Mouse (Mus musculus): ENCODE results near the gene Gm20388. TPM values are rescaled to one million over a fixed set of nuclear protein-coding genes. Genes with fewer than 3 reads are reported as not detected.
A peak's percentile ranks its signal among the peaks of the same experiment; 100 is the strongest.
"Not testable (repeated sequence)": the region's sequence is repeated elsewhere in the genome, so short reads cannot be mapped to it uniquely, and the experiment has no call there.

Gm20388 gene
- polyA plus RNA-seq, 1 experiment from 2014 or later, result not detected

DNA sequence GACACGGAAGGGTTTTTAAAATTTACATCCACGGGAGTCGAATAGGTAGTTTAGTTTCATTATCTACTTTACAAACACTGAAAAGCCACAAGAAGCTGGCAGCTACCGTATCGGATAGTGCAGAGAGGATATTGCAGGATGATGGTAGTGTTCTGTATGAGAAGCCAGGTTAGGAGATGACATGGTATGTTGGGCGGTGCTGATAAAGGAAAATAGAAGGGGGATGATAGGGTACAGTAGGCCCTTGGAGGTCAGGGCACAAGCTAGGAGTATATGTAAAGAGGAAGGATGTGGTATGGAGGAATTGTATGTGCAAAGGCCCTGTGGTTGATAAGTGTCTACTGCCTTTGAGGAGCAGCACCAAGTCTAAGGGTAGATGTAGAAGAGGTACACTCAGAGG is 3543.9 kb downstream of the Gm20388 start:
- Histone ChIP-seq H3K4me2 (replicated peaks; ENCODE audit: low read depth) (no peak overlapping the region), H3K27me3 (ENCODE audit: control insufficient read depth, insufficient read depth, low read length) (no peaks in the 10 kb centered on the region), H3K4me1 (replicated peaks; ENCODE audit: control insufficient read depth, insufficient read depth) (no peaks in the 10 kb centered on the region), H3K4me3 (ENCODE audit: low read depth, low read length) (no peak overlapping the region), H3K9ac (ENCODE audit: low read length) (no peak overlapping the region), H3K9me3 (ENCODE audit: control insufficient read depth, low read length) (no peaks in the 10 kb centered on the region), H3K36me3 (ENCODE audit: control insufficient read depth, insufficient read depth, low read length) (peaks cover 23% of the 10 kb centered on the region), H3K27ac (replicated peaks) (no peak overlapping the region)
- no peak for ATAC-seq (ENCODE audit: low FRiP score, low TSS enrichment)
- no peak for TF ChIP-seq EP300 (optimal IDR thresholded peaks at IDR 0.05)
- no peak for TF ChIP-seq CTCF (IDR thresholded peaks at IDR 0.05; ENCODE audit: low read depth)
- WGBS, result 89% methylated on average over 6 of the region's 6 CpGs
- DNase-seq (ENCODE audit: low spot score), result no peak

DNA sequence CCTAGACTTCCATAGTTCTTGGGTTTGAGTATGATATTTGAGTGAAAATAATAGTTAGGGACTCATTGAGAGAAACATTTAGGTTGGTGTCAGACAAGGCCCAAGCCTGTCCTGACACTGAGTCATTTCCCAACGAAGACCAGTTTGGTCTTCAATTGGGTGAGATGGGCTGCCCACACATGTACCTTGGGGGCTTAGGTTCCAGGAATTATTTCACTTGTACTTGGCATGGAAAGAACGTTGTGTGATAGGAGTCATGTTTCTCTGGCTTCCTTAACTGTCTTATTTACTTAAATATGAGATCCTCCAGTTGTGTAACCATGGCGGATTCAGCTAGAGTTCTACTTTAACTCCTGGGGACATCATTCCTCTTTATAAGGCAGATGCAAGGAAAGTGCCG is 3553.0 kb downstream of the Gm20388 start:
- DNase-seq (ENCODE audit: low spot score) (no peak), ATAC-seq (ENCODE audit: low FRiP score, low TSS enrichment) (no peak)
- no peaks in the 10 kb centered on the region for H3K9me3 ChIP-seq (ENCODE audit: control insufficient read depth, low read length)
- H3K4me3 ChIP-seq (ENCODE audit: low read depth, low read length), result no peak overlapping the region
- H3K36me3 ChIP-seq (ENCODE audit: control insufficient read depth, insufficient read depth, low read length), result peaks cover 10% of the 10 kb centered on the region
- H3K9ac ChIP-seq (ENCODE audit: low read length), result no peak overlapping the region
- no peaks in the 10 kb centered on the region for H3K4me1 ChIP-seq (replicated peaks; ENCODE audit: control insufficient read depth, insufficient read depth)
- no peak overlapping the region for H3K27ac ChIP-seq (replicated peaks)
- no peaks in the 10 kb centered on the region for H3K27me3 ChIP-seq (ENCODE audit: control insufficient read depth, insufficient read depth, low read length)
- TF ChIP-seq EP300 (optimal IDR thresholded peaks at IDR 0.05) (no peak), CTCF (IDR thresholded peaks at IDR 0.05; ENCODE audit: low read depth) (no peak)
- WGBS, result 82% methylated on average over 4 of the region's 4 CpGs
- H3K4me2 ChIP-seq (replicated peaks; ENCODE audit: low read depth), result no peak overlapping the region

DNA sequence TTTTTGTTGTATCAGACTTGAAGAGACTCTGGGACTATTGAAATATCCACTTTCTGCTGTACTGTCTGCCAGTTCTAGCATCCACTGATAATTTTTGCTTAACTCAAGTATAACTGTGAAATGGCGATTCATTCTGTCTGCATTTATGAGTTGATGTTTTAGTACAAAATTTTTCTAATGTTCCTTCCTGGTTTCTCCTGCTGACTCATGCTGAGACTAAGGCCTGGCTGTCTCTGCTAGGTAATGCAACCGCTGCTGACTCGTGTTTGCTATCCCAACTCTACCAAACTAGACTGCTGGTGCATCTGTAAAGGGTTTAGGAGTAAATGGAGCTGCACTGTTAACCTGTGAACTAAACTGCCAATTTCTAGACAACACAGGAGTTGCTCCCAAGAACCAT is 3556.8 kb downstream of the Gm20388 start:
- WGBS, result 75% methylated on average over 3 of the region's 3 CpGs
- DNase-seq (ENCODE audit: low spot score) (no peak), ATAC-seq (ENCODE audit: low FRiP score, low TSS enrichment) (peak; percentile 47; the same call in 1 of the 2 replicates)
- no peak overlapping the region for H3K4me3 ChIP-seq (ENCODE audit: low read depth, low read length)
- no peaks in the 10 kb centered on the region for H3K4me1 ChIP-seq (replicated peaks; ENCODE audit: control insufficient read depth, insufficient read depth)
- H3K9ac ChIP-seq (ENCODE audit: low read length), result no peak overlapping the region
- TF ChIP-seq EP300 (optimal IDR thresholded peaks at IDR 0.05) (no peak), CTCF (IDR thresholded peaks at IDR 0.05; ENCODE audit: low read depth) (no peak)
- no peaks in the 10 kb centered on the region for H3K36me3 ChIP-seq (ENCODE audit: control insufficient read depth, insufficient read depth, low read length)
- no peak overlapping the region for H3K4me2 ChIP-seq (replicated peaks; ENCODE audit: low read depth)
- H3K27me3 ChIP-seq (ENCODE audit: control insufficient read depth, insufficient read depth, low read length), result no peaks in the 10 kb centered on the region
- no peaks in the 10 kb centered on the region for H3K9me3 ChIP-seq (ENCODE audit: control insufficient read depth, low read length)
- H3K27ac ChIP-seq (replicated peaks), result no peak overlapping the region

DNA sequence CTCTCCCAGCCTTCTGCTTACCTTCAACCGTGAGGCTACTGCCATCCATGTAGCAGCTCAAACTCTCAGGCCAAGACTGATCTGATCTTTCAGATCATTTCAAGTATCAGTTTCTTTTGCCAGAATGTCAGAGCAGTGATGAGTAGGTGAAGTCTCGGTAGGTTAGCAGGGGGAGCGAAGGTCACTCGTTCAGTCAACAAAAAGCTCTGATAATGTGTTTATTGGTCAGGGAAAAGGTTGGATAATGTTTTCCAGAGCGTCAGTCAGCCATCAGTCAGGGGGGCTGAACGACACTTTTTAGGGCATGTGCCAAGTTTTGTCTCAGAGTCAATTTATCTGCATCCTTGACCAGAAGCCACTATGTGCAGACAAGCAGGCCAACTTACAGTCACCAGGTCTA is 3562.3 kb downstream of the Gm20388 start:
- not testable (repeated sequence) for H3K9me3 ChIP-seq (ENCODE audit: control insufficient read depth, low read length); ATAC-seq (ENCODE audit: low FRiP score, low TSS enrichment); H3K4me3 ChIP-seq (ENCODE audit: low read depth, low read length); H3K4me1 ChIP-seq (replicated peaks; ENCODE audit: control insufficient read depth, insufficient read depth); H3K27me3 ChIP-seq (ENCODE audit: control insufficient read depth, insufficient read depth, low read length); H3K27ac ChIP-seq (replicated peaks); H3K4me2 ChIP-seq (replicated peaks; ENCODE audit: low read depth); H3K36me3 ChIP-seq (ENCODE audit: control insufficient read depth, insufficient read depth, low read length); H3K9ac ChIP-seq (ENCODE audit: low read length); DNase-seq (ENCODE audit: low spot score)
- WGBS, result 53% methylated on average over 6 of the region's 6 CpGs

DNA sequence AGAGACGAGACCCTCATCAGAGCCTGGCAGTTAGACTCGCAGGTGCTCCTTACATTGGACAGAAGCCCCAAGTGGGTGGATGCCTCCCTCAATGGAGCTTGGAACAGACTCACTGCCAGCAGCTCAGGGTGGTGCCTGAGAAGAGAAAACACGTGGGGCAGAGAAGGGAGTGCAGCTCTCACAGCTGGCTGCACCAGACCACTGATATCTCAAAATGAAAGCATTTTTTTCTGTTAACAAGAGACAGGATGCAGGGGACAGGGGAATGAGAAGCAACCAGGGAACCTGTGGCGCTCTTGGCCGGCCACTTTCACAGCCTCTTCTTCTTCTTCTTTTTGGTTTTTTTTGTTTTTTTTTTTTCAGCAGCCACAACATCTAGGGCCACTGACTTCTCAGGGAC is 3563.9 kb downstream of the Gm20388 start:
- 63% methylated on average over 5 of the region's 5 CpGs for WGBS
- not testable (repeated sequence) for H3K9me3 ChIP-seq (ENCODE audit: control insufficient read depth, low read length); H3K4me1 ChIP-seq (replicated peaks; ENCODE audit: control insufficient read depth, insufficient read depth); H3K9ac ChIP-seq (ENCODE audit: low read length); DNase-seq (ENCODE audit: low spot score); H3K27me3 ChIP-seq (ENCODE audit: control insufficient read depth, insufficient read depth, low read length); H3K4me3 ChIP-seq (ENCODE audit: low read depth, low read length); ATAC-seq (ENCODE audit: low FRiP score, low TSS enrichment); H3K4me2 ChIP-seq (replicated peaks; ENCODE audit: low read depth); H3K27ac ChIP-seq (replicated peaks); H3K36me3 ChIP-seq (ENCODE audit: control insufficient read depth, insufficient read depth, low read length)

DNA sequence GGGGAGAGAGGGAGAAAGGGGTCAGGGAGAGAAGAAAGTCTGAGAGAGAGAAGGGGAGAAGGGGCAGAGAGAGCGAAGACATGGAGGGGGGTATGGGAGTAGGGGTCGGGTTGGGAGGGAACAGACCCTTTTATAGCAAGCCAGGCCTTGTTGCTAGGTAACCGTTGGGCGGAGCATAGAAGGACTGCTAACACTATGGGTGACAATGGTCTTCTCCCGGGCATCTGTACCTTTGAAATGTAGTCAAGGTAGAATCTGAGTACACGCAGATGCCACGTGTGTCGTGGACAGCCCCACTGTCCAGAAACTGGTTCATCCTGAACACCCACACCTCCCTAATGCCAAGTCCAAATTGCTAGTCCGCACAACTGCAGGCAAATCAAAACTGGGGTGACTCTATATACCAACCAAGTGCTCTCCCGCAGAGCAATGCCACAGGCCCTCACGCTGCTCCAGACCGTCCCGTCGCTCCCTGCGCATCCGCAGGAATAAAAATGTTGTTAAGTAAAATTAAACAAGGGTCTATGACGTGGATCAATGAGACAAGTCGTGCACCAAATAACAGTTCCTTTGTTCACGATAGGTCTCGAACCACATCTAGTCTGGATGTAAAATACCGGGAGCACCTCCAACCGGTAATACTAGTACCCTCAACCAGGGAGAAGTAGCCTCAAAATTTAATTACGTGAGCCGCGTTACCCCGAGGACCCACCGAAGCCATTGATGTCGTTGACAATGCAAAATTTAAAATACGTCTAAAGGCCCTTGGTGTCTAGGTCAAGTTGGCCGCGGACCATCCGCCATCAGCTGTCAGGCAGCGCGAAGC is 3566.5 kb downstream of the Gm20388 start:
- WGBS, result 6% methylated on average over 34 of the region's 34 CpGs
- no peaks in the 10 kb centered on the region for H3K9me3 ChIP-seq (ENCODE audit: control insufficient read depth, low read length)
- H3K27ac ChIP-seq (replicated peaks), result peak overlapping the region; percentile 89
- H3K4me2 ChIP-seq (replicated peaks; ENCODE audit: low read depth), result peak overlapping the region; percentile 81
- DNase-seq (ENCODE audit: low spot score) (no peak), ATAC-seq (ENCODE audit: low FRiP score, low TSS enrichment) (peak; percentile 23)
- no peaks in the 10 kb centered on the region for H3K36me3 ChIP-seq (ENCODE audit: control insufficient read depth, insufficient read depth, low read length)
- no peaks in the 10 kb centered on the region for H3K27me3 ChIP-seq (ENCODE audit: control insufficient read depth, insufficient read depth, low read length)
- peak overlapping the region; percentile 89 for H3K4me3 ChIP-seq (ENCODE audit: low read depth, low read length)
- no peak for TF ChIP-seq EP300 (optimal IDR thresholded peaks at IDR 0.05)
- no peak for TF ChIP-seq CTCF (IDR thresholded peaks at IDR 0.05; ENCODE audit: low read depth)
- H3K4me1 ChIP-seq (replicated peaks; ENCODE audit: control insufficient read depth, insufficient read depth), result peaks cover 5% of the 10 kb centered on the region; the same call in 1 of the 2 replicates
- peak overlapping the region; percentile 82 for H3K9ac ChIP-seq (ENCODE audit: low read length)
